In genomic region chr2:167727161-167727560, GRCm38 (mm10) we compare ENCODE assay signal across 8 mouse cellular contexts. TPM values are rescaled to one million over a fixed set of nuclear protein-coding genes. Genes with fewer than 3 reads are reported as not detected.
DNase-seq lines count a peak whose midpoint lies in the region; ATAC-seq and TF ChIP-seq lines count a peak whose summit lies in the region.

No protein-coding gene starts in this region.

- ATAC-seq in lung, embryonic 16.5 days (ENCODE audit: low read depth), result peak; percentile 80
- ATAC-seq in stomach, postnatal 0 days (ENCODE audit: low FRiP score, low TSS enrichment), result peak; percentile 59
- no peak for ATAC-seq in inflammation-experienced regulatory T-cells, adult 6 months

- H3K4me2 ChIP-seq in lung, embryonic 16.5 days (ENCODE audit: low read depth, low read length), result no peak overlapping the region
- H3K4me2 ChIP-seq in stomach, postnatal 0 days (replicated peaks; ENCODE audit: low read depth), result no peak overlapping the region

- H3K4me1 ChIP-seq in lung, embryonic 16.5 days (replicated peaks; ENCODE audit: control insufficient read depth, insufficient read depth, low read length), result peaks cover 14% of the 10 kb centered on the region
- H3K4me1 ChIP-seq in stomach, postnatal 0 days (replicated peaks; ENCODE audit: control insufficient read depth, insufficient read depth), result no peaks in the 10 kb centered on the region

- H3K27me3 ChIP-seq in lung, embryonic 16.5 days (ENCODE audit: control insufficient read depth, insufficient read depth, low read depth, low read length), result no peaks in the 10 kb centered on the region
- no peaks in the 10 kb centered on the region for H3K27me3 ChIP-seq in stomach, postnatal 0 days (ENCODE audit: control insufficient read depth, insufficient read depth, low read length)

- no peak overlapping the region for H3K4me3 ChIP-seq in lung, embryonic 16.5 days (ENCODE audit: low read length)
- no peak overlapping the region for H3K4me3 ChIP-seq in stomach, postnatal 0 days (ENCODE audit: low read depth, low read length)

- TF ChIP-seq CTCF in stomach, postnatal 0 days (IDR thresholded peaks at IDR 0.05; ENCODE audit: low read depth), result peak; percentile 20; the same call in 1 of the 2 replicates

- peak overlapping the region; percentile 62; the same call in 1 of the 2 replicates for H3K27ac ChIP-seq in lung, embryonic 16.5 days (ENCODE audit: low read length)
- peak overlapping the region; percentile 5 for H3K27ac ChIP-seq in stomach, postnatal 0 days (replicated peaks)

- no peaks in the 10 kb centered on the region for H3K9me3 ChIP-seq in lung, embryonic 16.5 days (ENCODE audit: control insufficient read depth, low read length)
- H3K9me3 ChIP-seq in stomach, postnatal 0 days (ENCODE audit: control insufficient read depth, low read length), result no peaks in the 10 kb centered on the region

- no peak for TF ChIP-seq EP300 in stomach, postnatal 0 days (optimal IDR thresholded peaks at IDR 0.05)

- peak; percentile 64 for DNase-seq in adrenal gland, postnatal 14 days
- no peak for DNase-seq in adrenal gland, adult 8-10 months
- DNase-seq in 416B (ENCODE audit: low read depth), result peak; percentile 42
- DNase-seq in fat pad, adult 2 months (ENCODE audit: extremely low read depth, low read depth, low spot score), result peak; percentile 89
- DNase-seq in kidney, postnatal 14 days, result peak; percentile 81
- peak; percentile 84 for DNase-seq in stomach, postnatal 0 days (ENCODE audit: low spot score)

- WGBS in lung, embryonic 16.5 days, result 26% methylated on average over 13 of the region's 13 CpGs
- WGBS in stomach, postnatal 0 days, result 35% methylated on average over 13 of the region's 13 CpGs

- H3K36me3 ChIP-seq in lung, embryonic 16.5 days (ENCODE audit: control insufficient read depth, insufficient read depth, low read length), result no peaks in the 10 kb centered on the region
- H3K36me3 ChIP-seq in stomach, postnatal 0 days (ENCODE audit: control insufficient read depth, insufficient read depth, low read length), result no peaks in the 10 kb centered on the region

- peak overlapping the region; percentile 50; the same call in 1 of the 2 replicates for H3K9ac ChIP-seq in lung, embryonic 16.5 days (ENCODE audit: low read length)
- no peak overlapping the region; the same call in 1 of the 2 replicates for H3K9ac ChIP-seq in stomach, postnatal 0 days (ENCODE audit: low read length)

RNA-seq across cellular contexts. Expression of gene Tmem189, which starts 37.5 kb away (rescaled TPM):
- 30.7 and 37.5 TPM in 2 replicates for total RNA-seq in adrenal gland, postnatal 14 days (2021)
- total RNA-seq in adrenal gland, adult 8-10 months (2022), result 10 to 100 TPM; 25.5 to 32.1 (median 28.5) TPM
- 38.3 and 39.6 TPM in 2 replicates for polyA plus RNA-seq in lung, embryonic 16.5 days (2015; fragmentation: Nextera tagmentation; extraction: Ambion mirVana)
- polyA plus RNA-seq in stomach, postnatal 0 days (2015; fragmentation: Nextera tagmentation; extraction: Ambion mirVana), result 74.6 and 85.7 TPM in 2 replicates
- polyA plus RNA-seq in inflammation-experienced regulatory T-cells, adult 6 months (2017; shearing (Covaris generic)), result 10 to 100 TPM; 12.5 to 16.8 (median 12.8) TPM

RNA-seq across cellular contexts. Expression of gene Cebpb, which starts 38.4 kb away (rescaled TPM):
- total RNA-seq in adrenal gland, postnatal 14 days (2021), result 358 and 403 TPM in 2 replicates
- 100 to 1,000 TPM in 3 of 4 experiments, 10 to 100 TPM in 1; 91.8 to 623 (median 239) TPM for total RNA-seq in adrenal gland, adult 8-10 months (2022)
- 2.4 and 4.1 TPM in 2 replicates for polyA plus RNA-seq in lung, embryonic 16.5 days (2015; fragmentation: Nextera tagmentation; extraction: Ambion mirVana)
- 55.0 and 60.2 TPM in 2 replicates for polyA plus RNA-seq in stomach, postnatal 0 days (2015; fragmentation: Nextera tagmentation; extraction: Ambion mirVana)
- polyA plus RNA-seq in inflammation-experienced regulatory T-cells, adult 6 months (2017; shearing (Covaris generic)), result 1 to 10 TPM in 2 of 3 experiments, under 1 TPM in 1; 0.65 to 3.2 (median 2.1) TPM

Comparison
In these comparisons a context has a peak if more than half of its experiments do, and no peak if none do; other contexts are left out.
1. RNA of gene Cebpb, which starts 38.4 kb away (polyA plus RNA-seq): 55.0 to 60.2 TPM in stomach, postnatal 0 days; 2.4 to 4.1 TPM in lung, embryonic 16.5 days and 0.65 to 3.2 TPM in inflammation-experienced regulatory T-cells, adult 6 months; every median in the first group is over 10 times any median in the second.